In the genomic region with DNA sequence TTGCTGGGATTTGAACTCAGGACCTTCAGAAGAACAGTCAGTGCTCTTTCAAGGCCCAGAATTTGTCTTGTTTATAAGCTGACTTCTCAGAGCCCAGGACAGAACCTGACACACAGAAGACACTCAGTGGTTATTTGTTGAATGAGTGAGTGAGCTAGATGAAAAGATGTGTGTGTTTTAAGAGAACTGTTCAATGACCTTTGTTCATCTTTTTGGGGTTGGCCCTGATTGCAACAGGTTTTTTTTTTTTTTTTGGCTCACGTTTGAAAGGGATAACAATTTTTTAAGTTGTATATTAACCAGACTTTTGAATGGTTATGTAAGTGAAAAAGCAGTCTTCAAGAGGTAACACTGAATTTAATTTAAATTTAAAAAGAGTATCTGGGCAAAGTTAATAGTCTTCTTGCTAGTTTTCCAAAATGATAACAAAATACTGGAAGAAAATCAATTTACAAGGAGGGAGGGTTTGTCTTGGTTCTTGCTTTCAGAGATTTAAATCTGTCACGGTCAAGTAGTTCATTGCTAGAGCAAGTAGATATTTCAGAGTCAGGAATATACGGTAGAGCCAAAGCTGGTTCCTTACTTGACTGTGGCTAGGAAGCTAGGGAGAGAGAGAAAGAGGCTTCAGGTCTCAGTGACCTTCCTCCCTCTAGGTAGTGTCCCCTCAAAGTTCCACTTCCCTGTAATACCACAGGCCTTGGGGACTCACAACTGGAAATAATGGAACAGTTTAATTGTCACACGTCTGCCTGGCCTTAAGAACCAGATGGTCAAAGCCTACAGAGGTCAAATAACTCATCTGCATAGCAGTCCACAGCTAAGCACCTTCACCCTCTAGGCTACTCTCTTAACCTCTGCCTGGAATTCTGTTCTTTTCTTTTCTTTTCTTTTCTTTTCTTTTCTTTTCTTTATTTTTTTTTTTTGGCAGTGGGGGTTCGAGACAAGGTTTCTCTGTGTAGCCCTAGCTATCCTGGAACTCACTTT, we compare ENCODE assay signal across 14 mouse cellular contexts.
"Had no signal": no experiment of that assay in that cellular context is flagged by ENCODE, and none has a peak within 500 bp of the region (broad histone marks: within the 10 kb centered on the region; RNA-seq: fewer than 3 reads in every experiment).

No protein-coding gene starts in this region.

- H3K9me3 ChIP-seq: intestine, embryonic 15.5 days; midbrain, embryonic 10.5 days; neural tube, embryonic 12.5 days had no signal

- H3K4me3 ChIP-seq: intestine, embryonic 15.5 days; layer of hippocampus, adult 2 months; midbrain, embryonic 10.5 days; myocyte; neural tube, embryonic 12.5 days had no signal

- H3K27me3 ChIP-seq: intestine, embryonic 15.5 days; neural tube, embryonic 12.5 days had no signal

- H3K36me3 ChIP-seq: intestine, embryonic 15.5 days; midbrain, embryonic 10.5 days; neural tube, embryonic 12.5 days had no signal

- DNase-seq: left cerebral cortex, postnatal 4 days; lung, embryonic 14.5 days; lung, postnatal 10 days; lung, postnatal 4 days; midbrain, embryonic 14.5 days; spleen, adult 18-20 months; thymus, adult 18-20 months; thymus, postnatal 14 days had no signal

- H3K4me2 ChIP-seq: intestine, embryonic 15.5 days; lung, embryonic 14.5 days; neural tube, embryonic 12.5 days had no signal

- H3K27ac ChIP-seq: intestine, embryonic 15.5 days; kidney, postnatal 0 days; layer of hippocampus, adult 2 months; neural tube, embryonic 12.5 days had no signal

- H3K9ac ChIP-seq: intestine, embryonic 15.5 days; lung, embryonic 14.5 days; neural tube, embryonic 12.5 days had no signal

- ATAC-seq: intestine, embryonic 15.5 days had no signal
